Mouse (Mus musculus) spleen, adult 2 months (tissue): ENCODE measurements at regions not wholly inside any gene's neighbourhood (a gene's known extent, or its start where the extent isn't known, plus 50 kb on each side); places are given as distances from the start of the nearest gene placed in this dataset.

Experiments used
- DNase-seq, 2 experiments: peaks; one replicate each; pipeline versions ENCODE4 v3.0.0 to v3.0.0-alpha.2; 2012 to 2021; ENCODE audit warnings: low spot score in 2 of 2, low read depth in 1 of 2
- H3K27ac ChIP-seq: fragments of 200-500 bp; 2 replicates; pipeline ENCODE4 v1.5.1; 2012; ENCODE audit warnings: low read length, inconsistent platforms; ENCODE audit not compliant: insufficient read depth
- H3K27me3 ChIP-seq: fragments of 200-500 bp; 2 replicates; pipeline ENCODE4 v1.6.1; 2012; ENCODE audit warnings: mild to moderate bottlenecking, moderate library complexity, low read length, inconsistent platforms; ENCODE audit not compliant: control insufficient read depth, insufficient read depth
- H3K36me3 ChIP-seq: fragments of 200-500 bp; 2 replicates; pipeline ENCODE4 v1.6.1; 2012; ENCODE audit warnings: mild to moderate bottlenecking, low read length, inconsistent platforms; ENCODE audit not compliant: control insufficient read depth, insufficient read depth
- H3K4me1 ChIP-seq: fragments of 200-500 bp; 2 replicates; pipeline ENCODE4 v1.6.1; 2011; ENCODE audit warnings: inconsistent platforms; ENCODE audit not compliant: control insufficient read depth, insufficient read depth, insufficient read length
- H3K4me3 ChIP-seq: fragments of 200-500 bp; 2 replicates; pipeline ENCODE4 v1.5.1; 2011; ENCODE audit warnings: mild to moderate bottlenecking, inconsistent platforms; ENCODE audit not compliant: insufficient read depth, insufficient read length; ENCODE audit errors: extremely low read depth
- CTCF ChIP-seq: fragments of 200-500 bp; IDR thresholded peaks from 2 replicates; pipeline ENCODE4 v1.5.1; 2011; ENCODE audit warnings: mild to moderate bottlenecking, inconsistent platforms; ENCODE audit not compliant: insufficient read depth, insufficient read length, insufficient replicate concordance; ENCODE audit errors: extremely low read depth
- POLR2A ChIP-seq: fragments of 200-500 bp; IDR thresholded peaks from 2 replicates; pipeline ENCODE4 v1.6.1; 2011; ENCODE audit warnings: low read depth, low read length, inconsistent platforms
- WGBS: fragments of 180-500 bp; shearing (Covaris S2); methylation state at CpG from one replicate; pipeline ENCODE4 v1.1.7; 2018; 5-methylcytosine and 5-hydroxymethylcytosine counted together

DNA sequence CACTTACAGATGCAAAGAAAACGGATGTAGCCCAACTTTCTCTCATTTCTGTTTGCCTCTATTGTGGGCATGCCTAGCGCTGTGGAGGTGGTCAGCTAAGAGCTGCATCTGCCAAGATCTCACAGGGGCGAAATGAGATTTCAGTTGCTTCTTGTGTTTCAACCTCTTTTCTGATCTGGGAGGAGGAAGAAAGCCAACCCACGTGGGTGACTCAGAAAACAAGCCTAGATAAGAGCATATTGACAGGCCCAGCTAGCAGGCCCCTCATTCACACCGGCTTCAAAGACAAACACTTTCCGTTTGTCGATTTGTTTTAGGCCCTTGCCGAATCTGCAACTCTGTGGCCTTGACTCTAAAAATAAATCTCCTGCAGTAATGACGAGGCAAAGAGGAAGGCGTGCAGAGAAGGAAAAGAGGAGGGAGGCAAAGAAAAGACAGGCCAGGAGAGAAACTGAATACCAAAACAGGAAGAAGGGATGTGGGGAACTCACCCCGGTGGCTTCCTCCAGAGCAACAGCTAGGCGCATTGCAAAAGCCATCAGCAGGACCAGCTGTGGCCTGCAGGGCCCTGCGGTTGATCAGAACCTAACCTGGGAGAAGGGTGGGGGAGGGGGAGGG lies 407.1 kb downstream of the Bcor start:
- no peaks in the 10 kb centered on the region for H3K27me3 ChIP-seq
- peak overlapping the region; percentile 5 for H3K27ac ChIP-seq
- no peaks in the 10 kb centered on the region for H3K36me3 ChIP-seq
- no peak overlapping the region for H3K4me3 ChIP-seq
- TF ChIP-seq POLR2A (no peak), CTCF (no peak)
- WGBS = 22% methylated on average over 13 of the region's 13 CpGs
- H3K4me1 ChIP-seq = peaks cover 7% of the 10 kb centered on the region
- DNase-seq = no peak

DNA sequence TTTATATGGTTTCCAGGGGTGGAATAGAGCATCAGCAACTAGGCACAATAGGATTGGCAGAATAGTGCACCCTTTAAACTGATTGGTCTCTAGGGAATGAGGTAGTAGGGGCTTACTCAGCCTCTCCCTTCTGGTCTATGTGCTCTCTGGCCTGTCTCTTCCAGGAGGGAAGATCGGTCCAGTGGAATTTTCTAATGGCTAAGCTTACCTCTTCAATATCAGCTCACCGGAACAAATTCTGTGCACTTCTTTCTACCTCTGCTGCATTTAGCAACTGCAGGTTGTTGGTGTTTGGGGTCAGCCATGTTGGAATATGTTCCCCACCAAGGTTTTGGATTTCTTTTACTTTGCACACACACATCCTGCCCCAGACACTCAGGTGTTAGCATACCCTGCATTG lies 405.1 kb downstream of the Bcor start:
- H3K36me3 ChIP-seq = no peaks in the 10 kb centered on the region
- WGBS = 95% methylated on average over 2 of the region's 2 CpGs
- H3K27me3 ChIP-seq = no peaks in the 10 kb centered on the region
- no peak for TF ChIP-seq CTCF
- TF ChIP-seq POLR2A = no peak
- H3K27ac ChIP-seq = no peak overlapping the region
- H3K4me1 ChIP-seq = peaks cover 7% of the 10 kb centered on the region
- DNase-seq = no peak
- H3K4me3 ChIP-seq = no peak overlapping the region

DNA sequence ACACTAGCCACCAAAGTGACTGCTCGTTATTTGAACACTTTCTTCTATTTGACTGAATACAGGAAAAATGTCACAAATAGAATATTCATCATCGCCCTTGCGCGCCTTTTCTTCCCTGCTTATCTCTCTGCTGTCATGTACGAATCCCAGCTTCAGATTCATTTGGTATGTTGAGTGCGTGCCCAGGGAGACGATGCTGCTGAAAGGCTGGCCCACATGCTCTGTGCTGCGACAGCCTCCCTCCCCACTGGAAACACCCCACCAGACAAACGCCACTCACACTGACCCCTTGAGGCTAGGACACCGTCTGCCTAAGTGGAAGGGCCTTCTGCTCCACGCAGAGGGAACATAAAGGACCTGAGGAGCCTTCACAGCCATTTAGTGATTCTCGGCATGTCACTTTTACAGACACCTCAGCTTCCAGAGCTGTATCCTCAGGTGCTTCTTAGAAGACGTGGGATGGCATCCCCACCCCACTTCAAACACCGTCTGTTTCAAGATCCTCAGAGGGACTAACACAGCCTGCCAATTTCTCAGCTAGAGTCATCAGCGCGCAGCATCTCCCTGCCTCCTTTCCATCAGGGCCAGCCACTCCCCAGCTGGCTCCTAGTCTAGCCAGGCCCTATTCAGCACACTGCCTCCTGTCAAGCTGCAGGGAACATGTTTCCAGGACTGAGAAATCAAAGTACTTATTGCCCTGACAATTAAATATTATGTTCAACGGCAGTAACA lies 396.6 kb downstream of the Bcor start:
- WGBS = 88% methylated on average over 17 of the region's 17 CpGs
- no peak for DNase-seq
- Histone ChIP-seq H3K4me3 (no peak overlapping the region), H3K36me3 (no peaks in the 10 kb centered on the region), H3K4me1 (no peaks in the 10 kb centered on the region), H3K27me3 (no peaks in the 10 kb centered on the region), H3K27ac (no peak overlapping the region)
- TF ChIP-seq CTCF (no peak), POLR2A (no peak)

DNA sequence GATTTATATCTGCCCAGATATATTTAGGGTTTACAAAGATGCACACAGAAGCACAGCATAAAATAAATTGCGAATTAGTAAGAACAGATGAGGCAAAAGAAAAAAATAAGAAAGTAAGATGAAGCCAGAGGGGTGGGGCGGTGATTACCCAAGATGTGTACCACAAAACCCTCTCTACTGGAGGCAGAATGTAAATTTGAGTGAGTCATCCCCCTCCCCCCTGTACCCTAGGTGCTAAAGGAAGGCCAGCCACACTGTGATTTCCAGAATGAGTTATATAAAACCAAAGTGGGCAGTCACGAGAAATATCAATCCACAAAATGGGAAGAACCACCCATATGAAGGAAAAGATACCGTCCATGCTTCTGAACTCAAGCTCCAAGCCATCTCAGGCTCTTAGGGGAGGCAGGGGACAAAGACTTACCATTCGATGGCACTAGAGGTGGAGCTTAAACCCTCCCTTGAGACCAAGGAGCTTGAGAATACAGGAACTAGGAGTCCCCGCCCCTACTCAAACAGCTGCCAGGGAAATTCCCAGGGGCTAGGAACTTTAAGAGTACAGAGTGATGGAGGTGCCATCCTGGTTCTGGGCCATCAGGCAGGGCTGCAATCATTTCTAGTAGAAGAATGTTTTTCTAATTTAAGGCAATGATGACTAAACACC lies 383.8 kb downstream of the Bcor start:
- DNase-seq = peak in 1 of 2 experiments; percentile 3
- no peak overlapping the region for H3K4me3 ChIP-seq
- 49% methylated on average over 6 of the region's 6 CpGs for WGBS
- H3K4me1 ChIP-seq = peaks cover 4% of the 10 kb centered on the region; the same call in 1 of the 2 replicates
- H3K36me3 ChIP-seq = no peaks in the 10 kb centered on the region
- H3K27me3 ChIP-seq = no peaks in the 10 kb centered on the region
- no peak for TF ChIP-seq CTCF
- no peak for TF ChIP-seq POLR2A
- no peak overlapping the region for H3K27ac ChIP-seq

DNA sequence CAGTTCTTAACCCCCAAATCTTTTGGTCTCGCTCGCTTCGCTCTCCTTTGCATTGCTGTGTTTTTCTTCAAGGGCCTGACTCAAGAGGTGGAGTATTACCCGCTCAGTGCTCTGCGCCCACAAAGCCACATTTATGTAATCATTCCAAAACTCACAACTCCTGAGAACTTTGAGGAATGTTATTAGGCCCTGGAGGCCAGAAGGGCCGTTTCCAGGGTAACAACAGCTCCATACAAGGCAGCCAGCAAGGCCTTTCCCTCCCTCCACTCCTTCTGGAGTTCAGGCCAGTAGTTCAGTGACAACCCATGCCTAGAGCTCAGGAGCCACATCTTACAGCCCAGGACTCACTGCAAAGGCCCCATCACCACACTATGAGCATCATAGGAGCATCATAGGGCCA lies 365.1 kb downstream of the Bcor start:
- no peak for DNase-seq
- Histone ChIP-seq H3K27me3 (no peaks in the 10 kb centered on the region), H3K4me1 (no peaks in the 10 kb centered on the region), H3K27ac (no peak overlapping the region), H3K36me3 (no peaks in the 10 kb centered on the region), H3K4me3 (no peak overlapping the region)
- 91% methylated on average over 6 of the region's 6 CpGs for WGBS
- no peak for TF ChIP-seq POLR2A
- TF ChIP-seq CTCF = no peak

DNA sequence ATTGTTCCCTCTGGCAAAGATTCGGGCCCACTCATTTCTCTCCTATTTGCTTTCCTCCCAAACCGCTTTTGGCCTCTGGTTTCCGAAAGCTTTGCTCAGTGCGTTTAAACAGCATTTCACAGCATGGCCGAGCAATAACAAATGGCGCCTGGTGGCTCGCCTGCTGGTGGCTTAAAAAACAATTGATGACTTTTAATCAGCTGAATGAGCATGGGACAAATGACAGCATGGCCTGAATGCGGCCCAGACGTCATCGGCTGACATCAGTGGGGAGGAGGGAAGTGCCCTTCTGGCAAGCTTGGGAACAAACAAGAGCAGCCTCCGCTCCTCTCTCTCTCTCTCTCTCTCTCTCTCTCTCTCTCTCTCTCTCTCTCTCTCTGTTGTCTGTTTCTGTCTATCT lies 362.3 kb downstream of the Bcor start:
- Histone ChIP-seq H3K27me3 (no peaks in the 10 kb centered on the region), H3K36me3 (no peaks in the 10 kb centered on the region), H3K4me3 (no peak overlapping the region), H3K4me1 (no peaks in the 10 kb centered on the region), H3K27ac (no peak overlapping the region)
- WGBS = 72% methylated on average over 10 of the region's 11 CpGs
- no peak for TF ChIP-seq POLR2A
- TF ChIP-seq CTCF = no peak
- DNase-seq = no peak
